ENCODE assay signal across 8 mouse cellular contexts in the genomic region with DNA sequence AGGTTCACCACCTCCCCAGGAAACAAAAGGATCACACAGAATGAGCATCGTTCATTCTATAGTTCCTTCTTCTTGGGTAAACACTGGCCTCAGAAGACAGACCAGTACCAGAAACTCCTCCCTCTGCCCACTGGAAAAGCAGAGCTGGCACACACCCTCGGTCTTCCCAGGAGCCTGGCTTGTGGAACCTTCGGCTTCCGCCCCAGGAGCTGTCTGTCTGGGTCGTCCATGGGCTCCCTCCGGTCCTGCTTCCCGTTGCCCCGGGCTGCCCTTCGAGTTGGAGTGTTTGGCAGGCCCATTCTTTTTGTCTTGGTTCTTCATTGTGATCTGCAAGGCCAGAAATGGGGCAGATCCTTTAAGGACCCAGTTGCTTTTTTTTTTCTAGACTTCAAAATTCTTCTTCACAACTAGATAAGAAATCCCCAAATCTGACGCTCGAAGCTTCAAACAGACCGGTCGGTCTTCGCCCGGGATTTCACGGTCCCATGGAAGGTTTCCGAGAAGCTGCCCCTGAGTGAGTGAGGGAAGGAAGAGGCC. TPM values are rescaled to one million over a fixed set of nuclear protein-coding genes. Genes with fewer than 3 reads are reported as not detected.
DNase-seq lines count a peak whose midpoint lies in the region; ATAC-seq lines count a peak whose summit lies in the region.

No protein-coding gene starts in this region.

- H3K27ac ChIP-seq in embryonic facial prominence, embryonic 10.5 days (replicated peaks): peak overlapping the region; percentile 93
- H3K27ac ChIP-seq in heart, embryonic 11.5 days (ENCODE audit: low read depth, low read length): peak overlapping the region; percentile 94

- ATAC-seq in heart, embryonic 11.5 days (replicated peaks; ENCODE audit: insufficient number of reproducible peaks, low FRiP score, low TSS enrichment): no peak

- no peaks in the 10 kb centered on the region for H3K27me3 ChIP-seq in embryonic facial prominence, embryonic 10.5 days (replicated peaks; ENCODE audit: low read depth, poor library complexity, severe bottlenecking)
- H3K27me3 ChIP-seq in heart, embryonic 11.5 days (ENCODE audit: control insufficient read depth, insufficient read depth, low read length): no peaks in the 10 kb centered on the region

- peak overlapping the region; percentile 83 for H3K9ac ChIP-seq in heart, embryonic 11.5 days (ENCODE audit: low read depth, low read length)

- WGBS in embryonic facial prominence, embryonic 10.5 days: 8% methylated on average over 17 of the region's 17 CpGs
- WGBS in heart, embryonic 11.5 days (ENCODE audit: insufficient replicate concordance): 7% methylated on average over 17 of the region's 17 CpGs

- H3K9me3 ChIP-seq in embryonic facial prominence, embryonic 10.5 days: no peaks in the 10 kb centered on the region
- H3K9me3 ChIP-seq in heart, embryonic 11.5 days (replicated peaks; ENCODE audit: control insufficient read depth, low read length): no peaks in the 10 kb centered on the region

- peaks cover 67% of the 10 kb centered on the region for H3K36me3 ChIP-seq in embryonic facial prominence, embryonic 10.5 days (replicated peaks)
- peaks cover 31% of the 10 kb centered on the region for H3K36me3 ChIP-seq in heart, embryonic 11.5 days (ENCODE audit: control insufficient read depth, insufficient read depth, low read length)

- H3K4me1 ChIP-seq in embryonic facial prominence, embryonic 10.5 days: peaks cover 27% of the 10 kb centered on the region
- peaks cover 13% of the 10 kb centered on the region; the same call in 1 of the 2 replicates for H3K4me1 ChIP-seq in heart, embryonic 11.5 days (ENCODE audit: control insufficient read depth, insufficient read depth, low read length)

- peak; percentile 42 for DNase-seq in spleen, postnatal 10 days (ENCODE audit: low spot score in 2 of 2)
- DNase-seq in spleen, adult 12 weeks (ENCODE audit: low spot score): no peak
- no peak for DNase-seq in embryonic facial prominence, embryonic 10.5 days (ENCODE audit: low spot score)
- DNase-seq in kidney, postnatal 14 days: peak; percentile 59
- peak; percentile 69 to 72 for DNase-seq in lung, postnatal 4 days
- DNase-seq in testis, postnatal 14 days (ENCODE audit: low spot score): peak; percentile 50
- no peak for DNase-seq in left cerebral cortex, adult 18-20 months (ENCODE audit: low spot score in 2 of 2)

- H3K4me2 ChIP-seq in heart, embryonic 11.5 days: peak overlapping the region; percentile 96

- H3K4me3 ChIP-seq in embryonic facial prominence, embryonic 10.5 days: peak overlapping the region; percentile 86
- H3K4me3 ChIP-seq in heart, embryonic 11.5 days (ENCODE audit: low read depth, low read length): peak overlapping the region; percentile 69

RNA-seq across cellular contexts. Expression of gene Txlna, which starts 0.7 kb away (rescaled TPM):
- polyA plus RNA-seq in embryonic facial prominence, embryonic 10.5 days (2016; fragmentation: Nextera tagmentation; extraction: Ambion mirVana): 115 and 117 TPM in 2 replicates
- 58.3 and 60.2 TPM in 2 replicates for polyA plus RNA-seq in heart, embryonic 11.5 days (2014; fragmentation: Nextera tagmentation; extraction: Ambion mirVana)
- 10 to 100 TPM; 41.2 to 42.4 TPM for total RNA-seq in left cerebral cortex, adult 18-20 months (2021)

RNA-seq across cellular contexts. Expression of gene Ccdc28b, which starts 16.4 kb away (rescaled TPM):
- 38.6 and 44.1 TPM in 2 replicates for polyA plus RNA-seq in embryonic facial prominence, embryonic 10.5 days (2016; fragmentation: Nextera tagmentation; extraction: Ambion mirVana)
- 41.4 and 46.5 TPM in 2 replicates for polyA plus RNA-seq in heart, embryonic 11.5 days (2014; fragmentation: Nextera tagmentation; extraction: Ambion mirVana)
- 10 to 100 TPM; 45.9 to 53.5 TPM for total RNA-seq in left cerebral cortex, adult 18-20 months (2021)

RNA-seq across cellular contexts. Expression of gene Iqcc, which starts 21.3 kb away (rescaled TPM):
- polyA plus RNA-seq in embryonic facial prominence, embryonic 10.5 days (2016; fragmentation: Nextera tagmentation; extraction: Ambion mirVana): 27.7 and 28.5 TPM in 2 replicates
- polyA plus RNA-seq in heart, embryonic 11.5 days (2014; fragmentation: Nextera tagmentation; extraction: Ambion mirVana): 23.3 and 24.5 TPM in 2 replicates
- total RNA-seq in left cerebral cortex, adult 18-20 months (2021): 10 to 100 TPM; 25.9 to 27.2 TPM

RNA-seq across cellular contexts. Expression of gene Dcdc2b, which starts 26.1 kb away (rescaled TPM):
- polyA plus RNA-seq in embryonic facial prominence, embryonic 10.5 days (2016; fragmentation: Nextera tagmentation; extraction: Ambion mirVana): 1.0 and 1.4 TPM in 2 replicates
- 1.1 and 2.7 TPM in 2 replicates for polyA plus RNA-seq in heart, embryonic 11.5 days (2014; fragmentation: Nextera tagmentation; extraction: Ambion mirVana)
- 1 to 10 TPM; 4.1 to 4.5 TPM for total RNA-seq in left cerebral cortex, adult 18-20 months (2021)

RNA-seq across cellular contexts. Expression of gene Kpna6, which starts 32.4 kb away (rescaled TPM):
- polyA plus RNA-seq in embryonic facial prominence, embryonic 10.5 days (2016; fragmentation: Nextera tagmentation; extraction: Ambion mirVana): 14.0 and 15.1 TPM in 2 replicates
- polyA plus RNA-seq in heart, embryonic 11.5 days (2014; fragmentation: Nextera tagmentation; extraction: Ambion mirVana): 13.3 and 14.6 TPM in 2 replicates
- 10 to 100 TPM; 91.4 to 93.4 TPM for total RNA-seq in left cerebral cortex, adult 18-20 months (2021)

Comparison
In these comparisons a context has a peak if more than half of its experiments do, and no peak if none do; other contexts are left out.
1. DNase-seq: peak in spleen, postnatal 10 days (2 of 2), kidney, postnatal 14 days (single experiment), lung, postnatal 4 days (2 of 2) and testis, postnatal 14 days (single experiment); none in spleen, adult 12 weeks (single experiment), embryonic facial prominence, embryonic 10.5 days (single experiment) and left cerebral cortex, adult 18-20 months (0 of 2).